Comparison of ENCODE assay signal across 15 mouse cellular contexts in genomic region chr16:92995132-92995992, GRCm38 (mm10).
"Had no signal": no experiment of that assay in that cellular context is flagged by ENCODE, and none has a peak within 500 bp of the region (broad histone marks: within the 10 kb centered on the region; RNA-seq: fewer than 3 reads in every experiment).

No protein-coding gene starts in this region.

- H3K36me3 ChIP-seq: limb, embryonic 12.5 days; limb, embryonic 15.5 days; midbrain, embryonic 13.5 days; neural tube, embryonic 13.5 days had no signal

- H3K9me3 ChIP-seq: limb, embryonic 12.5 days; limb, embryonic 15.5 days; midbrain, embryonic 13.5 days; neural tube, embryonic 13.5 days had no signal

- ATAC-seq: liver, postnatal 0 days; lung, postnatal 0 days; midbrain, embryonic 13.5 days; midbrain, embryonic 16.5 days had no signal

- H3K27me3 ChIP-seq: limb, embryonic 15.5 days; midbrain, embryonic 13.5 days; neural tube, embryonic 13.5 days had no signal

- H3K4me1 ChIP-seq: limb, embryonic 12.5 days; limb, embryonic 15.5 days; neural tube, embryonic 13.5 days had no signal

- DNase-seq: layer of hippocampus, postnatal 36 days; left cerebral cortex, postnatal 4 days; liver, postnatal 0 days; lung, embryonic 14.5 days; thymus, postnatal 4 days had no signal

- H3K9ac ChIP-seq: limb, embryonic 12.5 days; limb, embryonic 15.5 days; liver, embryonic 14.5 days; liver, postnatal 0 days; lung, embryonic 14.5 days; midbrain, embryonic 13.5 days; neural tube, embryonic 13.5 days had no signal

- H3K4me3 ChIP-seq: limb, embryonic 12.5 days; limb, embryonic 15.5 days; midbrain, embryonic 13.5 days; neural tube, embryonic 13.5 days had no signal

- H3K4me2 ChIP-seq: limb, embryonic 12.5 days; limb, embryonic 15.5 days; liver, embryonic 11.5 days; lung, embryonic 14.5 days; midbrain, embryonic 13.5 days; neural tube, embryonic 13.5 days had no signal

- H3K27ac ChIP-seq: kidney, postnatal 0 days; limb, embryonic 12.5 days; limb, embryonic 15.5 days; liver, embryonic 14.5 days; macrophage; midbrain, embryonic 13.5 days; neural tube, embryonic 13.5 days had no signal
